Mouse (Mus musculus) thymus, postnatal 25 days (tissue): ENCODE measurements around the gene Kdm2a.
A peak's percentile ranks its signal among the peaks of the same experiment; 100 is the strongest.

Source experiments
- DNase-seq: peaks from one replicate; pipeline ENCODE4 v3.0.0; 2022

The Kdm2a gene

GRCm38 (mm10) chr19:4397798-4398629 is at the start of gene Kdm2a:
Gene Kdm2a, minus strand, starts transcription at chr19:4398285.
- peak; percentile 70 for DNase-seq

- DNase-seq = no peak
These were observed 49.4 kb upstream of the Kdm2a start for GRCm38 (mm10) chr19:4447445-4447844.

- no peak for DNase-seq
These were observed 48.8 kb upstream of the Kdm2a start for GRCm38 (mm10) chr19:4446661-4447420.

- peak; percentile 58 for DNase-seq
These were observed 44.3 kb upstream of the Kdm2a start for GRCm38 (mm10) chr19:4442408-4442807.

GRCm38 (mm10) chr19:4441621-4442161 is 43.6 kb upstream of the Kdm2a start:
- no peak for DNase-seq

- DNase-seq = peak; percentile 60
These were observed 43.1 kb upstream of the Kdm2a start for GRCm38 (mm10) chr19:4441090-4441591.

GRCm38 (mm10) chr19:4440222-4440621 is 42.1 kb upstream of the Kdm2a start:
- no peak for DNase-seq

- DNase-seq = peak; percentile 33
These were observed 41.2 kb upstream of the Kdm2a start, which contains the start of gene Rhod for GRCm38 (mm10) chr19:4439161-4439801. Gene Rhod, minus strand, starts transcription at chr19:4439432.

GRCm38 (mm10) chr19:4438791-4439160 is 40.7 kb upstream of the Kdm2a start:
- DNase-seq = no peak

- DNase-seq = no peak
These were observed 39.8 kb upstream of the Kdm2a start for GRCm38 (mm10) chr19:4437886-4438285.

- no peak for DNase-seq
These were observed 38.2 kb upstream of the Kdm2a start for GRCm38 (mm10) chr19:4436254-4436653.

GRCm38 (mm10) chr19:4434999-4435398 is 36.9 kb upstream of the Kdm2a start:
- DNase-seq = no peak

GRCm38 (mm10) chr19:4433756-4434155 is 35.7 kb upstream of the Kdm2a start:
- no peak for DNase-seq

GRCm38 (mm10) chr19:4430091-4430620 is 32.1 kb upstream of the Kdm2a start:
- DNase-seq = no peak

GRCm38 (mm10) chr19:4425610-4426366 is 27.7 kb upstream of the Kdm2a start:
- DNase-seq = peak; percentile 36

GRCm38 (mm10) chr19:4423021-4423420 is 24.9 kb upstream of the Kdm2a start:
- no peak for DNase-seq

GRCm38 (mm10) chr19:4422581-4422980 is 24.5 kb upstream of the Kdm2a start:
- DNase-seq = no peak

- no peak for DNase-seq
These were observed 22.2 kb upstream of the Kdm2a start for GRCm38 (mm10) chr19:4420153-4420910.

- no peak for DNase-seq
These were observed 21.6 kb upstream of the Kdm2a start for GRCm38 (mm10) chr19:4419711-4420110.

- no peak for DNase-seq
These were observed 19.6 kb upstream of the Kdm2a start for GRCm38 (mm10) chr19:4417713-4418112.

- DNase-seq = peak; percentile 74
These were observed 19.1 kb upstream of the Kdm2a start for GRCm38 (mm10) chr19:4417183-4417582.
